Mouse (Mus musculus): ENCODE data around the gene Stmn3. TPM values are rescaled to one million over a fixed set of nuclear protein-coding genes. Genes with fewer than 3 reads are reported as not detected.

The Stmn3 gene
- polyA plus RNA-seq (2015; fragmentation: Nextera tagmentation; extraction: Ambion mirVana): 5.1 and 17.3 TPM in 2 replicates

DNA sequence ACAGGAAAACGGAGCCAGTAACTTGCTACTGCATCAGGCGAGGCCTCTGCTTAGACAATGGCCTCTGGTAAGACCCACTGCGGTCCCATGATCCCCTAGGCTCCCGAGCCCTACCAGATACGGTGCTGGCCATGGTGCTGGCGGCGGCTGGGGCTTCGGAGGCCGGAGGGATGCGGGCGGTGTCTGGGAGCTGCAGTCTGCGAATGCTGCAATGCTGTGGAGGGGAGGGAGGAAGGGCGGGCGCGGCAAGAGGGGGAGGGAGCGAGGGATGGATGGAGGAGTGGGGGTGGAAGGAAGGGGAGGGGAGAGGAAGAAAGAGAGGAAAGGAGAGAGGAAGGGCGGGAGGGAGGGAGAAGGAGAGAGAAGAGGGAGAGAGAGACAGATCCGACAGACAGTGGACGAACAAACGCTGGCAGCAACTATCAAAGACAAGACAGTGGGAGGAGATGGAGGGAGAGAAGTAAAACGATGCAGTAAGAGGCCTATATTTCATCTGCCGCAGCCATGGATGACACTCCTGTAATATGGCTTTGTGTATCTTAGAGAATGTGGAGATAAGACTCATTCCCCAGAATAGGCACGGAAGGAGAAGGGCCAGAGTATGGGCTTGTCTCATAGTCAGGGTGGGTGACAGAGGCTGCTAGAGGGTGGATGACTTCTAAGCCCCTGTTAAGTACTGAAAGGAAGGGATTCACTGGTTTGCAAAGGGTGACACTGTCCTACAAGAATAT is at the start of gene Stmn3:
Gene Stmn3 (minus strand): TSS at position 421 of the 731 bp plus-strand sequence.
- H3K9me3 ChIP-seq (replicated peaks): no peaks in the 10 kb centered on the region
- no peaks in the 10 kb centered on the region for H3K36me3 ChIP-seq
- 4% methylated on average over 23 of the region's 23 CpGs for WGBS
- peak within 1 kb of the TSS; percentile 50 for H3K4me2 ChIP-seq
- H3K4me3 ChIP-seq (replicated peaks): peak within 1 kb of the TSS; percentile 28
- H3K27ac ChIP-seq: no peak within 1 kb of the TSS
- ATAC-seq (replicated peaks; ENCODE audit: low FRiP score): peak; percentile 74; the same call in 1 of the 2 replicates
- H3K27me3 ChIP-seq: peaks cover 58% of the 10 kb centered on the region
- H3K4me1 ChIP-seq: peaks cover 13% of the 10 kb centered on the region
- H3K9ac ChIP-seq: no peak within 1 kb of the TSS

DNA sequence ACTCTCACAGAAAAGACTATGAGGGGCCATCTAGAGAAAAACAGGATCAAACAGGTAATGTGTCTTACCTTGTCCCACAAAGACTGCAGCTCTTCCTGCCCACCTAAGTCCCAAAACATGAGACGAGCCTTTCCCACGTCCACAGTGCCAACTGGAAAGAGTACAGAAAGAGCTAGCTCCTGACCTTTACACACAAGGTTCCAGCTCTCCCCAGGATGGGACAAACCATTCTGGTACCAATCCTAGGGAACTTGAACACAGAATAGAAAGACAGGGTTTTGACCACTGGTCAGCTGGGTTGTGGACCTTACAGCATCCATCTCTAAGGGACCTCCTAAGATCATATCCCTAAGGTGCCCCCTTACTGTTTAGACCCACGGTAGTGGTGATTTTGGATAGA is 49.6 kb upstream of the Stmn3 start:
- H3K9me3 ChIP-seq (replicated peaks): no peaks in the 10 kb centered on the region

DNA sequence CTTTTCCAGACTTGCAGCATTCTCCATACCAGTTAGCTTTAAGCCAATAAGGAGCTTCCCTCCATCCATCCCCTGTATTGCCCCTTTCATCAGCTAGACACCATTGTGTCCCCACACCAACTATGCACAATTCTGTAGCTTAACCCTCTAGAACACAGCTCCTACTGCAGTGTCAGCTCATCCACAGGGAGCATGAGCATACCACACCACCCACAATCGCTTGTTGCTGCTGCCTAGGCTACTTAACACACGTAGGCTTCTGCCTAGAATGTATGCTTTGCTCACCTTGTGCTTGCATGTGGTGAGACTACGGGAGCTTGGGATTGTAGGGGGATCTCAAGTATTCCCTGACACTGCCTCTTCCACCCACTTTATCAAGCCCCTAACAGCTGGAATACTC is 42.5 kb upstream of the Stmn3 start:
- 85% methylated on average over 3 of the region's 3 CpGs for WGBS
- H3K36me3 ChIP-seq: peaks cover 99% of the 10 kb centered on the region
- H3K4me1 ChIP-seq: no peaks in the 10 kb centered on the region
- H3K9ac ChIP-seq: no peak overlapping the region
- ATAC-seq (replicated peaks; ENCODE audit: low FRiP score): no peak
- H3K9me3 ChIP-seq (replicated peaks): no peaks in the 10 kb centered on the region
- H3K4me2 ChIP-seq: no peak overlapping the region
- H3K27me3 ChIP-seq: no peaks in the 10 kb centered on the region
- H3K4me3 ChIP-seq (replicated peaks): no peak overlapping the region
- no peak overlapping the region for H3K27ac ChIP-seq

More for the DNA sequence above, 49.6 kb upstream of the Stmn3 start:
- Histone ChIP-seq H3K27me3 (no peaks in the 10 kb centered on the region), H3K4me1 (peaks cover 32% of the 10 kb centered on the region), H3K4me3 (replicated peaks) (peak overlapping the region; percentile 92), H3K9ac (peak overlapping the region; percentile 91), H3K4me2 (peak overlapping the region; percentile 92), H3K36me3 (peaks cover 53% of the 10 kb centered on the region), H3K27ac (no peak overlapping the region)
- no peak for ATAC-seq (replicated peaks; ENCODE audit: low FRiP score)
- 82% methylated on average over 3 of the region's 3 CpGs for WGBS

DNA sequence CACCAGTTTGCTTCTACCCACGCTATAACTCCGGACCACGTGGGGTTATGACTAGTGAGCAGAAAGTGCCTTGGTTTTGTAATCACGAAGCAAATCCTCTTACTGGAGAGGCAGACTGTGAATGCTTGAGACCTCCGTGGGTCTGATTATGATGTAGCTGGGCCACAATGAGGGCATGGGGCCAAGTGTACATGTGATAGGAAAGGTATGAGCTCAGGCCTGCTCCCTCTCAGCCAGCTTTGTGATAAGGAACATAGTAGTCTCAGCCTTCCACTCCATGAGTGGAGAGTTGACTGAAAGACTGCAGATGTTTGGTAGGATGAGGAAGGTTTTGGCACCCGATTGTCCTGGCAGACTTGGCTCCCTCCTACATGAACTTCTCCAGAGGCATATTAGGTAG is 28.5 kb upstream of the Stmn3 start:
- ATAC-seq (replicated peaks; ENCODE audit: low FRiP score): no peak
- no peak overlapping the region for H3K9ac ChIP-seq
- H3K27me3 ChIP-seq: no peaks in the 10 kb centered on the region
- H3K4me2 ChIP-seq: no peak overlapping the region
- H3K4me1 ChIP-seq: 0 out of 2 replicates have a peak, but pooled peaks cover 3% of the 10 kb centered on the region
- no peak overlapping the region for H3K27ac ChIP-seq
- H3K36me3 ChIP-seq: peaks cover 87% of the 10 kb centered on the region
- H3K9me3 ChIP-seq (replicated peaks): no peaks in the 10 kb centered on the region
- H3K4me3 ChIP-seq (replicated peaks): no peak overlapping the region
- 94% methylated on average over 6 of the region's 6 CpGs for WGBS

DNA sequence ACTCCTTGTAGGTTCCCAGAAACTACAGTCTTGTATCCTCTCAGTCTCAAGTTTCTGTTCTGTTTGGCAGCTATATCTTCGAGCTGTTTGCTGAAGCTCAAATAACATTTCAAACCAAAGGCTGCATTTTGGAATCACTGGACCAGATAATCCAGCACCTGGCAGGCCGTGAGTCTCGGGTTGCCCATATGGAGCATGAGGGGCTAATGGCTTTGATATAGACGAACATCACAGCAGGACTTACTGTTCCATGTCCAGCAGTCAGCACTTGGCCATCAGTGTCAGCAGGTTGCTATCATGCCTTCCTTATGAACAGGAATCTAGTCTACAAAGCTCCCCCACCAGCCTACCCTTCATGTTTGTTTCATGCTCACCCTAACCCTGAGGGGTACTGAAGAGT is 26.1 kb upstream of the Stmn3 start:
- Histone ChIP-seq H3K4me2 (no peak overlapping the region), H3K9ac (no peak overlapping the region), H3K4me3 (replicated peaks) (no peak overlapping the region), H3K36me3 (peaks cover 92% of the 10 kb centered on the region), H3K27ac (no peak overlapping the region; the same call in 1 of the 2 replicates), H3K9me3 (replicated peaks) (no peaks in the 10 kb centered on the region), H3K27me3 (no peaks in the 10 kb centered on the region), H3K4me1 (0 out of 2 replicates have a peak, but pooled peaks cover 3% of the 10 kb centered on the region)
- 55% methylated on average over 4 of the region's 4 CpGs for WGBS
- no peak for ATAC-seq (replicated peaks; ENCODE audit: low FRiP score)

- H3K36me3 ChIP-seq: peaks cover 93% of the 10 kb centered on the region
Measured at GRCm38 (mm10) chr2:181334023-181334422, 19.7 kb upstream of the Stmn3 start.

GRCm38 (mm10) chr2:181332542-181332941 is 18.2 kb upstream of the Stmn3 start:
- Histone ChIP-seq H3K27me3 (no peaks in the 10 kb centered on the region), H3K4me3 (replicated peaks) (no peak overlapping the region), H3K9ac (no peak overlapping the region), H3K4me2 (no peak overlapping the region), H3K27ac (no peak overlapping the region), H3K4me1 (no peaks in the 10 kb centered on the region), H3K9me3 (replicated peaks) (no peaks in the 10 kb centered on the region), H3K36me3 (peaks cover 92% of the 10 kb centered on the region)
- no peak for ATAC-seq (replicated peaks; ENCODE audit: low FRiP score)

More at GRCm38 (mm10) chr2:181334023-181334422, 19.7 kb upstream of the Stmn3 start:
- H3K9ac ChIP-seq: no peak overlapping the region
- H3K4me1 ChIP-seq: no peaks in the 10 kb centered on the region
- H3K4me3 ChIP-seq (replicated peaks): no peak overlapping the region
- H3K27me3 ChIP-seq: no peaks in the 10 kb centered on the region
- H3K9me3 ChIP-seq (replicated peaks): no peaks in the 10 kb centered on the region
- 62% methylated on average over 3 of the region's 3 CpGs for WGBS
- ATAC-seq (replicated peaks; ENCODE audit: low FRiP score): no peak
- no peak overlapping the region for H3K4me2 ChIP-seq
- H3K27ac ChIP-seq: no peak overlapping the region

GRCm38 (mm10) chr2:181326098-181326497 is 11.8 kb upstream of the Stmn3 start:
- ATAC-seq (replicated peaks; ENCODE audit: low FRiP score): no peak
- Histone ChIP-seq H3K9me3 (replicated peaks) (no peaks in the 10 kb centered on the region), H3K27ac (no peak overlapping the region), H3K27me3 (no peaks in the 10 kb centered on the region), H3K4me3 (replicated peaks) (no peak overlapping the region), H3K36me3 (peaks cover 93% of the 10 kb centered on the region), H3K4me2 (no peak overlapping the region), H3K4me1 (no peaks in the 10 kb centered on the region), H3K9ac (no peak overlapping the region)
- WGBS: 97% methylated on average over 2 of the region's 2 CpGs

GRCm38 (mm10) chr2:181322136-181322535 is 7.8 kb upstream of the Stmn3 start:
- WGBS: 76% methylated on average over 5 of the region's 5 CpGs
- H3K4me1 ChIP-seq: peaks cover 13% of the 10 kb centered on the region
- no peaks in the 10 kb centered on the region for H3K27me3 ChIP-seq
- ATAC-seq (replicated peaks; ENCODE audit: low FRiP score): no peak
- H3K27ac ChIP-seq: no peak overlapping the region
- no peak overlapping the region for H3K4me3 ChIP-seq (replicated peaks)
- H3K9me3 ChIP-seq (replicated peaks): no peaks in the 10 kb centered on the region
- no peak overlapping the region for H3K9ac ChIP-seq
- H3K36me3 ChIP-seq: peaks cover 56% of the 10 kb centered on the region
- no peak overlapping the region for H3K4me2 ChIP-seq

DNA sequence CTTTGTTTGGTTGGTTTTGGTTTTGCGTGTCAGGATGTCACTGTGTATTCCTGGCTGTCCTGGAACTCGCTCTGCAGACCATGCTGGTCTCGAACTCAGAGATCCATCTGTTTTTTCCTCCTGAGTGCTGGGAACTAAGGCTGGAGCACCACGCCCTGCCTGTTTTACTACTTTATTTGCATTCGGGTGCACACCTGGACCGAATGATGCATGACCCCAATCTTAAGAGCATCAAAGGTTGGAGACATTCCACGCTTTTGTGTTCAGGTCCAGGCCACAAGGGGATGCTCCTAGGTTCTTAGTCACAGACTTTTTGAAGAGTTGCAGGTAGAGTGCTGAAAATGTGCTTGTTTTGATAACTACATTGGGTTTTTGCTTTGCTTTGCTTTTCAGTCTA is 5.8 kb upstream of the Stmn3 start:
- whole genome bisulfite sequencing: 7% methylated on average over 7 of the region's 7 CpGs
- Histone ChIP-seq H3K9ac (peak overlapping the region; percentile 54), H3K4me3 (replicated peaks) (peak overlapping the region; percentile 64), H3K27me3 (peaks cover 18% of the 10 kb centered on the region), H3K4me2 (peak overlapping the region; percentile 70), H3K4me1 (peaks cover 13% of the 10 kb centered on the region), H3K9me3 (replicated peaks) (no peaks in the 10 kb centered on the region), H3K36me3 (peaks cover 36% of the 10 kb centered on the region), H3K27ac (0 out of 2 replicates have a peak overlapping the region, but pooled peaks have one; percentile 85)
- no peak for ATAC-seq (replicated peaks; ENCODE audit: low FRiP score)

DNA sequence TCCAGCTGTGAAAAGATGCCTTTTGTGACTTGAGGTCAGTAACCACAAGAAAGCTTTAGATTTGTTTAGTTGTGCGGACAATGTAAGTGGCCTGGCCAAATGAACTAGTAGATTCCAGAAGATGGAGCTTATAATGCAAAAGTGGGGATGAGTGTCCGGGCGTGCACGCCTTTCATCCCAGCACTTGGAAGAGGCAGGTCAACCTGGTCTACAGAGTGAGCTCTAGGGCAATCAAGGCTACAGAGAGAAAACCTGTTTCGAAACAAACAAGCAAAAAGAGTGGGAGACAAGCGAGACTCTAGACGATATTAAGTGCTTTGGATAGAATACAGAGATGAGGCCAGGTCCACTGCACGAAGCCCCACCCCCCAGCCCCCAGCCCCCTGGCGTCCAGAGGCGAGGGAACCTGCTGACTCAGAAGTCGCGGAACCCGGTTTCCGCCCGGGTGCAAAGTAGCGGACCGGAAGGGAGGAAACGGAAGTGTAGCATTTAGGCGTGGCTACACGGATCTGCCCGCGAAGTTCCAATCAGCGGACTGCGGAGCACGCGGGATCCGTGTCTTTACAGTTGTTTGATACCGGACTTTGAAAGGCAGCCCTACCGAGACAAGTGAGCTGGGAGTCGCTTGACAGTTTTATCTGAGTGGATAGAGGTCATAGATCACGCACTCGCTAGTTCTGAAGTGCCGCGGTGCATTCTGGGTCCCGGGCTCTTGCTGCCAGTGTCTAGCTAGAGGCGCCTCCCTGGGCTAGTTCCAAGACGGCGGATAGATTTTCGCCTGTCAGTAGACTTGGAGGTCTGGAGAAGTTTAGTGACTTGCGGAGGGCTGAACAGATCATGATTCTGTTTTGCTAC is 5.2 kb upstream of the Stmn3 start, which contains the start of gene Rtel1:
Gene Rtel1 (plus strand): TSS at position 492 of the 855 bp plus-strand sequence.
- peak within 1 kb of the TSS; percentile 70 for H3K4me2 ChIP-seq
- peak within 1 kb of the TSS; percentile 64 for H3K4me3 ChIP-seq (replicated peaks)
- H3K27ac ChIP-seq: peak within 1 kb of the TSS; percentile 85
- H3K36me3 ChIP-seq: peaks cover 29% of the 10 kb centered on the region
- H3K4me1 ChIP-seq: peaks cover 13% of the 10 kb centered on the region
- no peaks in the 10 kb centered on the region for H3K9me3 ChIP-seq (replicated peaks)
- ATAC-seq (replicated peaks; ENCODE audit: low FRiP score): peak; percentile 94
- WGBS: 7% methylated on average over 40 of the region's 40 CpGs
- H3K9ac ChIP-seq: peak within 1 kb of the TSS; percentile 54
- peaks cover 24% of the 10 kb centered on the region for H3K27me3 ChIP-seq

Data from kidney, embryonic 15.5 days (tissue).